Mouse (Mus musculus): ENCODE measurements at regions not wholly inside any gene's neighbourhood (a gene's known extent, or its start where the extent isn't known, plus 50 kb on each side); places are given as distances from the start of the nearest gene placed in this dataset.

GRCm38 (mm10) chr2:115441100-115441499 is 140.4 kb upstream of the BC052040 start:
- no peak for DNase-seq (ENCODE audit: low spot score in 2 of 2)

GRCm38 (mm10) chr2:115449783-115450483 is 131.6 kb upstream of the BC052040 start:
- no peak for DNase-seq (ENCODE audit: low spot score in 2 of 2)

DNA sequence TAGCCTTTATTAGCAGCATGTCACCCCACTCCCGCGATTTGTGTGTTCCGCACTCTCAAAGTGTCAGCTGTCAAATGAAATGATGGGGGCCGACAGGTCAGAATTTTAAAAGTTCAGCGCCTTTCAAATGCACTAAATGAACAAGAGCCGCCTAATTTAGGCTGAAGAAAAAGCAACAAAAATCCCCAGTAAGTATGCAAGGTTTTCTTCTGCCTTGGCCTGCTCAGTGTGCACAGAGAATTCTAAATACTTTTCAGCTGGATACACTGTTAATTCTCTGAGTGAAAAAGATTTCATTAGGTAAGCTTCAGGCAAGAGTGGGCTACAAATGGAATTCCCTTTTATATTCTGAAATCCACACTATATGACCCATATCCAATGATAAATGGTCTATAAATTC is 125.9 kb upstream of the BC052040 start:
- no peak for DNase-seq (ENCODE audit: low spot score in 2 of 2)

GRCm38 (mm10) chr2:115456372-115457022 is 125.0 kb upstream of the BC052040 start:
- DNase-seq (ENCODE audit: low spot score in 2 of 2): no peak

GRCm38 (mm10) chr2:115460028-115460881 is 121.3 kb upstream of the BC052040 start:
- DNase-seq (ENCODE audit: low spot score in 2 of 2): no peak

GRCm38 (mm10) chr2:115460882-115461151 is 120.7 kb upstream of the BC052040 start:
- no peak for DNase-seq (ENCODE audit: low spot score in 2 of 2)

DNA sequence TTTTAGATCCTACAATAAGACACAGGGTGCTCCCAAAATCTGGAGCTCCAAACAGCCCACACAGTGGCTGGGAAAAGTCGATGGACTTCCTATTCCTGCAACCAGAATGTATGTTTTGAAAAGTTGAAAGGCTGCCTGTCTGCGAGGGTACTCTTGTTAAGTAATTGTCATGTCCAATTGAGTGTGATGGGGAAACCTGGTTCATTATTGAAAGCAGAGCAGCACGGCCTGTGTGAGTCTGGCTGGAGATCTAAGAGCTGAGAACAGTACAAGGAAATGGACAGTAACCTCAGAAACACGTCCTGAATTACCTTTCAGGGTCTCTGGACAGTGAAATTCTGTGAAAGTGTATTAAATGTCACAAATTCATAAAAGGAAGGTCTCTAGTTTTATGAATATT is 115.3 kb upstream of the BC052040 start:
- DNase-seq (ENCODE audit: low spot score in 2 of 2): no peak

DNA sequence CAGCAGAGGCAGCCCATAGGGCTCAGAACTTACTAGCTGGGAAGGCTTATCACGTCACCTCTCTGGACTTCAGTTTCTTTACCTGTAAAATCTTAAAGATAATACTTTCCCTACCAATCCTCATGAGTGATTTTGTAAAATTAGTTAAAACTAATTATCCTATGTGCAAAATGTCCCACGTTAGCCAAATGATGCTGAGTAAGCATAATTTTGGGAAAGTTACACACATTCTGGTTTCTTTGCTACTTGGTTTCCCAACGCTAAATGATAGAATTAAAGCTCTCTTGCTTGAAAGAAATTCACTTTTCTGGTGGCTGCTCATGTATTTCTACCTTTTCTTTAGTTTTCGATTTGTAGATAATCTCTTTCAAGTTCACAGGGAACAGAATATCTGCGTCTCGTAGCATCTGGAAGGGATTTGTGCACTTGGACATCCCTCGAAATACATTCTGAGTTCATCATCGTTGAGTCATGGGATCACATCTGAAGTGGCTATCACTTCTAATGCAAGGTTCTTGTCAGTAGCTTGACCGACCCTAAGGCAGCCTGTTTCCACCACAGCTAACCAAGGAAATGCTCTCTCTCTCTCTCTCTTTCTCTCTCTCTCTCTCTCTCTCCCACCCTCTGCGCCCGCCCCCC is 114.3 kb upstream of the BC052040 start:
- DNase-seq (ENCODE audit: low spot score in 2 of 2): no peak

DNA sequence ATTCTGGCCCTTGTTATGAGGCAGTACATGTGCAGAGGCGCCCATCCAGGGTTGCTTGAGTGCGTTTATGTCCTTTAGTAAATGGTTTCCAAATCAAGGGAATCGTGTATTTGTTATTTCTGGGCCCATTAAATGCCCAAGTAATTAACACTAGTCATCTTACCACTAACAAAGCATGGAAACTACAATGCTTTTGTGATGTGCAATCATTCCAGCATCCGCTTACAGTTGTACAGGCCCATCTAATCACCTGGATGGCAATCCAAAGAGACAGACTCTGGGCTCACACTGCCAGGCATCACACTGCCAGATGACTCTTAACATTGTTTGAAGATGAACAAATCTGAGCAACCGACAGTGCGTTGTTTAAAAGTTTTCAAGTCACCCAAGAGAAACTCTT is 113.6 kb upstream of the BC052040 start:
- DNase-seq (ENCODE audit: low spot score in 2 of 2): no peak

- no peak for DNase-seq (ENCODE audit: low spot score in 2 of 2)
Measured at GRCm38 (mm10) chr2:115468471-115468909, 113.0 kb upstream of the BC052040 start.

DNA sequence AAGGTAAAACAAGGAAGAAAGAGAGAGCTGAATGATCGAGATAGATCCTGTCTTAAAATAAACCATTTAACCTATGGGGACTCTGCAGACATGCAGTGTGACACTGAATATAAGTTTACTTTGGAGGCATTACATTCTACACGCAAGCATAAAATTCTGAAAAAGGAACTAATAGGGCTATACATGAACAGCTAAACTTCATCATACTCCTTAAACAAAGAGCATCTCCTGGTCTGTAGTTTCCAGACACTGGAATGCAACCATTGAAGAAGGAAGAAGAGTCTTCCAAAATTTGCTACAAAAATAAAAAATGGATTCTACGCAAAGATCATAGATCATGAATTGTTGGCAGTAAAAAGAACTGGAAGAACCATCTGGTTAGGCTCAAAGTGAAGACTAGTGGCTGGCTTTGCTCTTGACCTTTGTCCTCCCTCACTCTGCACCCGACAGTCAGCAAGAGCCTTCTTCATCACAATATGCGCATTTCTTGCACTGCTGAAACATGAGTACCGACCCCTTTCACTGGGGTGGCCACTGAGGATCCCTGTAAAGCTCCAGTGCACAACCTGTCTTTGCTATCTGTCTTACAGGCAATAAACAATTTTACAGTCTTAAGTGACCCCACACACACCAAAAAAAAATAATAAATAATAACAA is 112.2 kb upstream of the BC052040 start:
- DNase-seq (ENCODE audit: low spot score in 2 of 2): no peak

DNA sequence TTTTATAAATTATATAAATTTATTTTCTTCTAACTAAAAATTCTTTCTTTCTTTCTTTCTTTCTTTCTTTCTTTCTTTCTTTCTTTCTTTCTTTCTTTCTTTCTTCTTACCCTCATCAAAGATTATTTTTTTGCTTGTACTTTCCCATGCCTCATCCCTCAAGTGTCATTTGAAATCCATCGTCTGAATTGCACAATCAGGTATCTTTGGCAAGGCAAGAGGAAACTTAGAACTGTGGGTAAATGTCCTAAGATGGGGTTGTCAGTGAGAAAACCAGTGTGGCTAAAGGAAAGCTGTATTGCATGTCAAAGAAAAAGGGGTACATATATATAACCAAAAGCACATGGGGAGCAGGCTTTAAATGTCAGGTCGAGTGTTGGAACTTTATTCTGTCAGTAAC is 109.1 kb upstream of the BC052040 start:
- no peak for DNase-seq (ENCODE audit: low spot score in 2 of 2)

DNA sequence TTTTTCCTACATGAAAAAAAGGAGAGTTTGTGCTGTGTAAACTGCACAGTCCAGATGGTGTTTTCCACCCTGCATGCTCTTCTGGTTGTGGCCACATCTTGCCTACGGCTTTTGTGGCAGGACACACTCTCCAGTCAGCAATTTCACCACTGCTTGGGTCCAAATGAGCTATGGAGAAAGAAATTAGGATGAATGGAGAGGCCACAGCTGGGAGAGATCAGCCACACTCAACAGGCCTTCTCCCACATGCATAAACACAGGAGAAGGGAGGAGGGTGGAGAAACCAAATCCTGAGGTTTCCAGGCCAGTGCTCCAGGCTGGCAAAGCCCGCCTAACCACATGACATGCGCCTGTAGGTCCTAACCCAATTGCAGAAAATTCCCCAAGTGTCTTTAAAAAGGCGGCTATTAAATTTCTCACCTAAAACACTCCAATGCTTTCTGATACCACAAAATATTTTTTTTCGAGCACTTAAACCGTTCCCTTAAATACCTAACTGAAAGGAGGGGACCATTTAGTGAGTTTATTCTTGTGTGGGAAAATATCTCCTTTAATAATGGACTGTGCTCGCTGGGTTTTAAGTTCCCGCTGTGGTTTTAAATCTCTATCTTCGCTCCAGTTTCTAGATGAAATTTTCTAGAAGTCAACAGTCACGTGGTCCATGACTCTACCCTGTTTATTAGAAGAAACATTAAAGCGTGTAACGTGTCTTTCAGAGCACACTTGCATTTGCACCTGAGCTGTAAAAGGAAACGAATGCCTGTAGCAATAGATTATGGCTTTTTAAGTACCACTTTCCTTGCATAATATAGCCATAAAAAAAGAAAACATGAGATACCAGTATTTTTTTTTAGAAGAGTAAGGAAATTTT is 97.9 kb upstream of the BC052040 start:
- DNase-seq (ENCODE audit: low spot score in 2 of 2): no peak

DNA sequence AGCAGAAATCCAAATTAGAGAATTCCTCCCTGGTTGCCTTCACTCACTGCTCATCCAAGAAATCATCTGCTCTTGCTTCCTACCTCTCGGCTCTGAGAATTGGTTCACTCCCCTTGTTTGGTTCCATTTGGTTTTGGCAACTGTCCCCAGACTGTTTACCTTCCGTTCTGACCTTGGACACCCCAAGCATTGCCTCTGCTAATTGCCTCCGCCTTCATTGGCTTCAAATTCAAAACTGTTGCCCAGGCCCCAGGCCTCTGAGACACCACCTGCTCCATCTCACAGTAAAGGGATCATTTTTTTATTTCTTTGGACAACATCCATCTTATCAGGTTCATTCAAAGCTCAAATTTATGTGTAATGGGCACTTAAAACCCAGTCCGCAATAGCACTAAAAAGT is 93.1 kb upstream of the BC052040 start:
- no peak for DNase-seq (ENCODE audit: low spot score in 2 of 2)

DNA sequence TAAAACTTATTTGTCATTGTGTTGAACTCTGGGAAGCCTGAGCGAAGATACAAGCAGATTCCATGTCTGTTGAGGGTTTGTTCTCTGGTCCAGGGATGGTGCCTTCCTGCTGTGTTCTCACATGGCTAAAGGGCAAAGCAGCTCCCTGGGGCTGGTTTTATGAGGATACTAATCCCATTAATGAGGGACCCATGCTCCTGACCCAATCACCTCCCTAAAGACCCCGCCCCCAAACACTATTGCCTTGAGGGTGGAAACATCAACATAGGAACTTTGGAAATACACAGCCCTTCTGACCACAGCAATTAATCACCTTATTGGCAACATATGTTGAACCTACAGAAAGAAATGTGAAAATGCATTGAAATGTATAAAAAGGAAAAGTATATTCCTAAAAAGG is 88.5 kb upstream of the BC052040 start:
- DNase-seq (ENCODE audit: low spot score in 2 of 2): no peak

- no peak for DNase-seq (ENCODE audit: low spot score in 2 of 2)
Measured at GRCm38 (mm10) chr2:115499904-115500303, 81.6 kb upstream of the BC052040 start.

DNA sequence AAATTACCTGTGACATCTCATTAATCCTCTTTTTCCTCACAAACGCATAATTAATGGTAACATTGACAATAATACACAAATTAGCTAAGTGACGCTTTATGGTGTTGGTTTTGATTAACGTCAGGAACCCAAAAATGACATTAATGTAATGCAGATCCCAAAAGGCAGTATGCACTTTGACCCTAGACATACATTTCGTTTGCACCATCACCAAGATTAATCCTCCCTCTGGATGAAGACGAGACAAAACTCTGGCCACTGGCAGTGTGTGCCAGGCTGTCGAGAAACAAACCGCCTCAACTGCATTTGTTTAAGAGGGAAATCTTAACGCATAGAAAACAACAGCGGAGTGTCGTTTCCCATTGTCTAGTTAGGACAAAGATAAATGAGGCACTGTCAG is 72.0 kb upstream of the BC052040 start:
- no peak for DNase-seq (ENCODE audit: low spot score in 2 of 2)

- no peak for DNase-seq (ENCODE audit: low spot score in 2 of 2)
Measured at GRCm38 (mm10) chr2:115511146-115511545, 70.4 kb upstream of the BC052040 start.

GRCm38 (mm10) chr2:115511612-115512525 is 69.6 kb upstream of the BC052040 start:
- DNase-seq (ENCODE audit: low spot score in 2 of 2): no peak

- no peak for DNase-seq (ENCODE audit: low spot score in 2 of 2)
Measured at GRCm38 (mm10) chr2:115512891-115513290, 68.6 kb upstream of the BC052040 start.
